8 mouse cellular contexts compared by ENCODE assay signal in the genomic region with DNA sequence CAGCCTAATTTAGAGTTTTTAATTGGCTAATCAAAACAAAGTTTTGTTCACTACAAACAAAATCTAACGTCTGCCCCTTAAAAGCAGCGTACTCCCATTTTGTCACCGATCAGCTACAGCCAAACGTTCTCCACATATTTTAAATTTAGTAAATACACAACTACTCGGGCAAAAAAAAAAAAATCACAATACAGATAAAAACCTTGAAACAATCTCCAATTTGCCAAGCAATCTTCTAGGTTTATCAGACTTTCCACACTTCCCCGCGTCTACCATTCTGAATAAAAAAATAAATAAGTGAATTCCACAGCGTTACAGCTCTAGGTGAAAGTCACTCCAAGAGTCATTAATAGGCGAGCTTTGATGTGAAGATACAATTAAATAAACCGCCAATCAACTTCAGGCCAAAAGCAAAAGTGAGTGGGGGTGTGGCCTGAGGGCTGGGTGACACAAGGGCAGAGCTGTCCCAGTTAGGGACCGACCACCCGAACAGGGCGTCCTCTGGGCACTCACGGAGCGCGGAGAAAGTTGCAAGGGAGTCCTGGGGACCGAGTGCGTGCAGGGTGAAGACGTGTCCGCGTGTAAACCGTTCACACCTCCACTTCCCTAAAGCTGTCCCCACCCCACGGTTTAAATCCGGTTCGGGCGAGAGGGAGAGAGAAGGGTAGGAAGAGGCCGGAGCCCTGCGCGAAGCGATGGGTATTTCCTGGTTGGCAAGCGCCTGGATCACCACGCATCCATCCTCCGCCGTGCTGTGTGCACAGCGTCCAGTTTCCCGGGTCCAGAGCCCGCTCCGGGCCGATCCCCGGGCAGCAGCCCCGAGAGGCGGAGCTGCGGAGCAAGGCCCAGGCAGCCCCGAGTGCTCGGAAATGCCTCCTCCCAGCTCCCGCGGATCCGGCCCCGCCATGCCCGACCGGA. TPM values are rescaled to one million over a fixed set of nuclear protein-coding genes. Genes with fewer than 3 reads are reported as not detected.
A peak's percentile ranks its signal among the peaks of the same experiment; 100 is the strongest.
DNase-seq lines count a peak whose midpoint lies in the region; ATAC-seq and TF ChIP-seq lines count a peak whose summit lies in the region.

No protein-coding gene starts in this region.

- ATAC-seq in heart, embryonic 15.5 days (replicated peaks; ENCODE audit: insufficient number of reproducible peaks, insufficient read depth, low FRiP score, low read depth) = peak; percentile 84
- peak; percentile 90 for ATAC-seq in liver, embryonic 15.5 days (ENCODE audit: insufficient read depth)
- ATAC-seq in neural tube, embryonic 11.5 days (ENCODE audit: insufficient read depth, low FRiP score, low TSS enrichment) = peak; percentile 83

- H3K36me3 ChIP-seq in E14TG2a.4 (ENCODE audit: insufficient read depth, low read length) = peaks cover 4% of the 10 kb centered on the region; the same call in 1 of the 2 replicates
- H3K36me3 ChIP-seq in forebrain, embryonic 10.5 days (replicated peaks) = peaks cover 9% of the 10 kb centered on the region; the same call in 1 of the 2 replicates
- H3K36me3 ChIP-seq in heart, embryonic 15.5 days = no peaks in the 10 kb centered on the region
- H3K36me3 ChIP-seq in liver, embryonic 15.5 days (replicated peaks) = no peaks in the 10 kb centered on the region
- H3K36me3 ChIP-seq in neural tube, embryonic 11.5 days (ENCODE audit: control insufficient read depth, insufficient read depth, low read length) = no peaks in the 10 kb centered on the region

- H3K4me3 ChIP-seq in E14TG2a.4 (replicated peaks; ENCODE audit: low read length) = peak overlapping the region; percentile 91
- H3K4me3 ChIP-seq in forebrain, embryonic 10.5 days = peak overlapping the region; percentile 96
- peak overlapping the region; percentile 84 for H3K4me3 ChIP-seq in heart, embryonic 15.5 days
- peak overlapping the region; percentile 93 for H3K4me3 ChIP-seq in liver, embryonic 15.5 days (replicated peaks)
- H3K4me3 ChIP-seq in neural tube, embryonic 11.5 days (ENCODE audit: low read depth, low read length) = peak overlapping the region; percentile 87

- WGBS in forebrain, embryonic 10.5 days = 7% methylated on average over 51 of the region's 51 CpGs
- 3% methylated on average over 50 of the region's 51 CpGs for WGBS in heart, embryonic 15.5 days
- WGBS in liver, embryonic 15.5 days (ENCODE audit: insufficient replicate concordance) = 3% methylated on average over 51 of the region's 51 CpGs
- WGBS in neural tube, embryonic 11.5 days = 7% methylated on average over 48 of the region's 51 CpGs

- H3K9me3 ChIP-seq in E14TG2a.4 (ENCODE audit: low read length) = no peaks in the 10 kb centered on the region
- no peaks in the 10 kb centered on the region for H3K9me3 ChIP-seq in forebrain, embryonic 10.5 days
- no peaks in the 10 kb centered on the region for H3K9me3 ChIP-seq in heart, embryonic 15.5 days (replicated peaks)
- H3K9me3 ChIP-seq in liver, embryonic 15.5 days (replicated peaks) = no peaks in the 10 kb centered on the region
- H3K9me3 ChIP-seq in neural tube, embryonic 11.5 days (ENCODE audit: control insufficient read depth, low read length) = no peaks in the 10 kb centered on the region

- H3K27ac ChIP-seq in forebrain, embryonic 10.5 days = peak overlapping the region; percentile 98
- H3K27ac ChIP-seq in heart, embryonic 15.5 days = peak overlapping the region; percentile 98
- H3K27ac ChIP-seq in liver, embryonic 15.5 days (replicated peaks) = peak overlapping the region; percentile 93
- H3K27ac ChIP-seq in neural tube, embryonic 11.5 days (ENCODE audit: low read depth, low read length) = peak overlapping the region; percentile 96

- H3K4me1 ChIP-seq in E14TG2a.4 (replicated peaks; ENCODE audit: low read depth, low read length) = peaks cover 55% of the 10 kb centered on the region
- H3K4me1 ChIP-seq in forebrain, embryonic 10.5 days = peaks cover 42% of the 10 kb centered on the region
- H3K4me1 ChIP-seq in heart, embryonic 15.5 days (replicated peaks) = peaks cover 36% of the 10 kb centered on the region
- H3K4me1 ChIP-seq in liver, embryonic 15.5 days (replicated peaks) = peaks cover 50% of the 10 kb centered on the region
- 0 out of 2 replicates have a peak, but pooled peaks cover 3% of the 10 kb centered on the region for H3K4me1 ChIP-seq in neural tube, embryonic 11.5 days (ENCODE audit: control insufficient read depth, insufficient read depth, low read length)

- peak overlapping the region; percentile 97 for H3K9ac ChIP-seq in heart, embryonic 15.5 days
- peak overlapping the region; percentile 91 for H3K9ac ChIP-seq in liver, embryonic 15.5 days
- H3K9ac ChIP-seq in neural tube, embryonic 11.5 days (ENCODE audit: low read length) = peak overlapping the region; percentile 93

- peak; percentile 53 for DNase-seq in c-Kit-positive CD71-negative TER-119-negative erythroid progenitor cells, embryonic 14.5 days (ENCODE audit: low read depth)
- peak; percentile 72 for DNase-seq in forebrain, embryonic 10.5 days (ENCODE audit: extremely low spot score, low spot score)
- DNase-seq in kidney, postnatal 25 days = peak; percentile 66 to 88
- peak; percentile 78 for DNase-seq in neural tube, embryonic 11.5 days (ENCODE audit: low spot score)
- DNase-seq in testis, postnatal 10 days (ENCODE audit: low spot score) = peak; percentile 75

- H3K27me3 ChIP-seq in E14TG2a.4 (ENCODE audit: insufficient read depth, low read length) = peaks cover 5% of the 10 kb centered on the region; the same call in 1 of the 2 replicates
- no peaks in the 10 kb centered on the region for H3K27me3 ChIP-seq in forebrain, embryonic 10.5 days (ENCODE audit: poor library complexity, severe bottlenecking)
- H3K27me3 ChIP-seq in heart, embryonic 15.5 days = no peaks in the 10 kb centered on the region
- no peaks in the 10 kb centered on the region for H3K27me3 ChIP-seq in liver, embryonic 15.5 days
- no peaks in the 10 kb centered on the region for H3K27me3 ChIP-seq in neural tube, embryonic 11.5 days (ENCODE audit: control insufficient read depth, insufficient read depth, low read length)

- no peak for TF ChIP-seq CTCF in E14TG2a.4 (conservative IDR thresholded peaks at IDR 0.05; ENCODE audit: low read length)

- H3K4me2 ChIP-seq in heart, embryonic 15.5 days = peak overlapping the region; percentile 74
- H3K4me2 ChIP-seq in liver, embryonic 15.5 days = peak overlapping the region; percentile 82
- peak overlapping the region; percentile 68 for H3K4me2 ChIP-seq in neural tube, embryonic 11.5 days (ENCODE audit: low read depth)

RNA-seq across cellular contexts. Expression of a gene that starts 0.8 kb away (rescaled TPM):
- 92.8 and 104 TPM in 2 replicates for polyA plus RNA-seq in forebrain, embryonic 10.5 days (2016; fragmentation: Nextera tagmentation; extraction: Ambion mirVana)
- 85.1 and 99.3 TPM in 2 replicates for polyA plus RNA-seq in heart, embryonic 15.5 days (2015; fragmentation: Nextera tagmentation; extraction: Ambion mirVana)
- polyA plus RNA-seq in liver, embryonic 15.5 days (2015; fragmentation: Nextera tagmentation; extraction: Ambion mirVana) = 52.3 and 53.5 TPM in 2 replicates
- 142 and 148 TPM in 2 replicates for polyA plus RNA-seq in neural tube, embryonic 11.5 days (2014; fragmentation: Nextera tagmentation; extraction: Ambion mirVana)

RNA-seq across cellular contexts. Expression of a gene that starts 56.3 kb away (rescaled TPM):
- 1.1 and 1.2 TPM in 2 replicates for polyA plus RNA-seq in forebrain, embryonic 10.5 days (2016; fragmentation: Nextera tagmentation; extraction: Ambion mirVana)
- polyA plus RNA-seq in heart, embryonic 15.5 days (2015; fragmentation: Nextera tagmentation; extraction: Ambion mirVana) = 0.15 and 0.19 TPM in 2 replicates
- polyA plus RNA-seq in liver, embryonic 15.5 days (2015; fragmentation: Nextera tagmentation; extraction: Ambion mirVana) = not detected in 2 replicates
- 0.99 and 1.2 TPM in 2 replicates for polyA plus RNA-seq in neural tube, embryonic 11.5 days (2014; fragmentation: Nextera tagmentation; extraction: Ambion mirVana)

Comparison
In these comparisons a context has a peak if more than half of its experiments do, and no peak if none do; other contexts are left out.
1. Peak in every context shown above with its lines: DNase-seq, ATAC-seq, H3K4me3 ChIP-seq and H3K27ac ChIP-seq.